ENCODE assay signal across 27 mouse cellular contexts in the genomic region with DNA sequence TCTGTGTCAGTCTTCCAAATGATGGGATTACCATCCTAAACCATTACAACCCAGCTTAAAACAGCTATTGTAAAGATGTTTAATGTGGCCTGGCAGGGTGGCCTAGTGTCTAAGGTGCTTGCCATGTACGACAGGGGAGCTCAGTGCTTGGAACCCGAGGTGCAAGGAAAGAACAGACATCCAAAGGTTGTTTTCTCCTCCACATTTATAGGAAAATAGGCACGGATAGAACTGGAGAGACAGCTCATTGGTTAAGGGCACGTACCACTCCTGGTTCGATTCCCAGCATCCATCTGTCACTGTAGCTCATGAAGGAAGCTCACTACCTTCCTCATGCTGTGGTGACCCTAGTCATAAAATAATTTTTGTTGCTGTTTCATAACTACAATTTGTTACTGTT.
"Had no signal": no experiment of that assay in that cellular context is flagged by ENCODE, and none has a peak within 500 bp of the region (broad histone marks: within the 10 kb centered on the region; RNA-seq: fewer than 3 reads in every experiment).

No protein-coding gene starts in this region.

- DNase-seq: cerebellum, adult 18-20 months; cerebellum, adult 2 months; cerebellum, adult 8-10 months; cerebellum, adult 9-10 months; cerebellum, adult 9-11 months; cerebellum, postnatal 10 days; cerebellum, postnatal 14 days; cerebellum, postnatal 25 days; cerebellum, postnatal 36 days; embryo, embryonic 11 days; forebrain, postnatal 0 days; gastrocnemius, adult 2 months; gastrocnemius, postnatal 10 days; gastrocnemius, postnatal 14 days; gastrocnemius, postnatal 25 days; gastrocnemius, postnatal 36 days; heart, adult 18-20 months; heart, adult 2 months had no signal

- H3K36me3 ChIP-seq: embryonic facial prominence, embryonic 15.5 days; forebrain, embryonic 12.5 days; forebrain, embryonic 15.5 days had no signal

- H3K27me3 ChIP-seq: embryonic facial prominence, embryonic 12.5 days; embryonic facial prominence, embryonic 13.5 days; embryonic facial prominence, embryonic 15.5 days; forebrain, embryonic 12.5 days; forebrain, embryonic 13.5 days; forebrain, embryonic 15.5 days had no signal

- H3K27ac ChIP-seq: embryonic facial prominence, embryonic 10.5 days; embryonic facial prominence, embryonic 12.5 days; embryonic facial prominence, embryonic 13.5 days; embryonic facial prominence, embryonic 15.5 days; forebrain, embryonic 12.5 days; forebrain, embryonic 13.5 days; forebrain, embryonic 15.5 days; gastrocnemius, adult 2 months; heart, adult 2 months had no signal

- H3K9me3 ChIP-seq: embryonic facial prominence, embryonic 10.5 days; embryonic facial prominence, embryonic 12.5 days; embryonic facial prominence, embryonic 13.5 days; embryonic facial prominence, embryonic 15.5 days; forebrain, embryonic 10.5 days; forebrain, embryonic 12.5 days; forebrain, embryonic 13.5 days; forebrain, embryonic 15.5 days had no signal

- H3K4me3 ChIP-seq: embryonic facial prominence, embryonic 10.5 days; embryonic facial prominence, embryonic 12.5 days; embryonic facial prominence, embryonic 13.5 days; embryonic facial prominence, embryonic 15.5 days; erythroblast, embryonic 14.5 days; forebrain, embryonic 10.5 days; forebrain, embryonic 12.5 days; forebrain, embryonic 13.5 days; forebrain, embryonic 15.5 days; gastrocnemius, adult 2 months; heart, adult 2 months had no signal
